Mouse (Mus musculus) liver, postnatal 0 days (tissue): ENCODE results near the gene Casp7. TPM values are rescaled to one million over a fixed set of nuclear protein-coding genes. Genes with fewer than 3 reads are reported as not detected.

ENCODE experiments used
- ATAC-seq: fragments of 200-750 bp; cut with Nextera tagmentation; 2 replicates; pipeline ENCODE4 v1.8.0; 2017; ENCODE audit warnings: mild to moderate bottlenecking, moderate library complexity
- DNase-seq: peaks from one replicate; pipeline ENCODE4 v3.0.0-alpha.2; 2016
- H3K27ac ChIP-seq: fragments of 300-500 bp; sonication (generic); 2 replicates; pipeline ENCODE4 v1.5.1; 2014; ENCODE audit warnings: antibody characterized with exemption, moderate library complexity, mild to moderate bottlenecking, low read depth
- H3K27me3 ChIP-seq: fragments of 300-500 bp; sonication (generic); 2 replicates; pipeline ENCODE4 v1.6.1; 2014; ENCODE audit warnings: low read length, control low read depth, mixed read lengths; ENCODE audit not compliant: insufficient read depth
- H3K36me3 ChIP-seq: fragments of 300-500 bp; sonication (generic); replicated peaks from 2 replicates; pipeline ENCODE4 v1.6.1; 2014; ENCODE audit warnings: mild to moderate bottlenecking, control low read depth, low read length, moderate library complexity, mixed read lengths; ENCODE audit not compliant: insufficient read depth
- H3K4me1 ChIP-seq: fragments of 300-500 bp; sonication (generic); 2 replicates; pipeline ENCODE4 v1.6.1; 2014; ENCODE audit warnings: antibody characterized with exemption, mild to moderate bottlenecking, control low read depth; ENCODE audit not compliant: insufficient read depth
- H3K4me2 ChIP-seq: fragments of 300-500 bp; sonication (generic); 2 replicates; pipeline ENCODE4 v1.6.1; 2014; ENCODE audit warnings: low read depth, mild to moderate bottlenecking, low read length, moderate library complexity, mixed read lengths
- H3K4me3 ChIP-seq: fragments of 300-500 bp; sonication (generic); 2 replicates; pipeline ENCODE4 v1.5.1; 2014; ENCODE audit warnings: low read depth, low read length
- H3K9ac ChIP-seq: fragments of 300-500 bp; sonication (generic); replicated peaks from 2 replicates; pipeline ENCODE4 v1.6.1; 2014; ENCODE audit warnings: mild to moderate bottlenecking, moderate library complexity
- H3K9me3 ChIP-seq: fragments of 300-500 bp; sonication (generic); 2 replicates; pipeline ENCODE4 v1.6.1; 2016; ENCODE audit warnings: mild to moderate bottlenecking, control low read depth, low read length, mixed read lengths
- CTCF ChIP-seq: sonication (generic); IDR thresholded peaks from 2 replicates; pipeline ENCODE4 v1.5.1; 2016; ENCODE audit warnings: antibody characterized with exemption, low read depth
- EP300 ChIP-seq: IDR thresholded peaks from 2 replicates; pipeline ENCODE4 v1.6.1; 2016; ENCODE audit warnings: antibody characterized with exemption, low read depth, mild to moderate bottlenecking
- WGBS: fragments of 180-500 bp; shearing (Covaris S2); extraction: QIAGEN DNeasy Blood & Tissue Kit; methylation state at CpG from one replicate; pipeline ENCODE4 v1.1.7; 2014; ENCODE audit not compliant: insufficient replicate concordance; 5-methylcytosine and 5-hydroxymethylcytosine counted together
- polyA plus RNA-seq: library from polyadenylated mRNA; unstranded; fragments of >200 nt; fragmentation: Nextera tagmentation; extraction: Ambion mirVana; gene quantifications from 2 replicates; pipeline ENCODE4 v1.2.1, GENCODE M21; 2015

Casp7 gene
- polyA plus RNA-seq, 1 experiment from 2014 or later: 9.8 TPM

DNA sequence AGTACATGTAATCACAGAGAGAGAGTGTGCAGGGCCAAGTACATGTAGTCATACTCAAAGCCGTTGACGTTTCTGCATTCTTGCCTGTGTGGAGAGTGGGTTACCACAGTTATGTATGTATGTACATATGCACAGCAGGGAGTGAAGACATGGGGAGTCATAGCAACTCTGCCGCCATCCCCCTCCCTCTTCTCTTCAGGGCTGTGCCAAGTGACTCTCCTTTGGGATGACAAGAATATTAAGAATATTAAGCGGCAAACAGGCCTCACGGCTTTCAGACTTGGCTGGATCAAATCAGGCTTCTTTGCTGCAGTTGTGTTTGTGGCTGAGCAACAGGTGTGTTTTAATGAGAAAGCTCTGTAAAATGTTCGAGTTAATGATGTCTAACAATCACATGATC lies 92.7 kb downstream of the Casp7 start:
- Histone ChIP-seq H3K27ac (no peak overlapping the region), H3K27me3 (no peaks in the 10 kb centered on the region), H3K4me2 (no peak overlapping the region), H3K36me3 (no peaks in the 10 kb centered on the region), H3K9ac (no peak overlapping the region), H3K4me1 (peaks cover 11% of the 10 kb centered on the region), H3K4me3 (no peak overlapping the region), H3K9me3 (no peaks in the 10 kb centered on the region)
- no peak for ATAC-seq
- 77% methylated on average over 6 of the region's 6 CpGs for WGBS
- DNase-seq: no peak
- TF ChIP-seq EP300 (no peak), CTCF (no peak)

Other genes with a start within 250 kb of the Casp7 start
- gene Habp2, start 110.0 kb upstream of the Casp7 start, polyA plus RNA-seq: 48.4 and 49.3 TPM in 2 replicates
- 0.16 and 0.47 TPM in 2 replicates for gene Nrap, start 7.1 kb upstream of the Casp7 start, polyA plus RNA-seq
- not detected in 2 replicates for gene Plekhs1, start 64.5 kb downstream of the Casp7 start, polyA plus RNA-seq
- gene Dclre1a, start 151.1 kb downstream of the Casp7 start, polyA plus RNA-seq: 12.1 and 14.8 TPM in 2 replicates
- gene Nhlrc2, start 151.1 kb downstream of the Casp7 start, polyA plus RNA-seq: 6.5 and 6.6 TPM in 2 replicates